ENCODE assay signal across 11 mouse cellular contexts in genomic region chr3:58056191-58057063, GRCm38 (mm10).
DNase-seq lines count a peak whose midpoint lies in the region; ATAC-seq and TF ChIP-seq lines count a peak whose summit lies in the region.
"Had no signal": no experiment of that assay in that cellular context is flagged by ENCODE, and none has a peak within 500 bp of the region (broad histone marks: within the 10 kb centered on the region; RNA-seq: fewer than 3 reads in every experiment).

No protein-coding gene starts in this region.

- no peaks in the 10 kb centered on the region for H3K36me3 ChIP-seq in heart, adult 2 months (ENCODE audit: control insufficient read depth, insufficient read depth, low read length)
- no peaks in the 10 kb centered on the region for H3K36me3 ChIP-seq in midbrain, embryonic 11.5 days (ENCODE audit: control insufficient read depth, insufficient read depth, low read length)
- no peaks in the 10 kb centered on the region for H3K36me3 ChIP-seq in midbrain, embryonic 14.5 days (ENCODE audit: control insufficient read depth, insufficient read depth, low read length)
- H3K36me3 ChIP-seq in liver, embryonic 16.5 days (ENCODE audit: control insufficient read depth, insufficient read depth), result no peaks in the 10 kb centered on the region
- H3K36me3 ChIP-seq in stomach, postnatal 0 days (ENCODE audit: control insufficient read depth, insufficient read depth, low read length), result no peaks in the 10 kb centered on the region
- H3K36me3 ChIP-seq: embryonic facial prominence, embryonic 15.5 days; limb, embryonic 12.5 days had no signal

- H3K27me3 ChIP-seq in heart, adult 2 months (ENCODE audit: control insufficient read depth, insufficient read depth, low read length), result no peaks in the 10 kb centered on the region
- H3K27me3 ChIP-seq in midbrain, embryonic 11.5 days (ENCODE audit: control insufficient read depth, insufficient read depth, low read length), result no peaks in the 10 kb centered on the region
- H3K27me3 ChIP-seq in midbrain, embryonic 14.5 days (ENCODE audit: control insufficient read depth, insufficient read depth, low read length), result no peaks in the 10 kb centered on the region
- H3K27me3 ChIP-seq in liver, embryonic 16.5 days (ENCODE audit: control insufficient read depth, insufficient read depth, low read depth, low read length), result no peaks in the 10 kb centered on the region
- H3K27me3 ChIP-seq in stomach, postnatal 0 days (ENCODE audit: control insufficient read depth, insufficient read depth, low read length), result no peaks in the 10 kb centered on the region
- no peaks in the 10 kb centered on the region for H3K27me3 ChIP-seq in cerebellum, adult 2 months (ENCODE audit: control insufficient read depth, insufficient read depth, low read length)
- H3K27me3 ChIP-seq: embryonic facial prominence, embryonic 15.5 days; limb, embryonic 12.5 days had no signal

- ATAC-seq in midbrain, embryonic 11.5 days (ENCODE audit: low FRiP score), result no peak
- ATAC-seq in midbrain, embryonic 14.5 days (ENCODE audit: low FRiP score, low TSS enrichment), result no peak
- ATAC-seq in liver, embryonic 16.5 days (ENCODE audit: low read depth), result peak; percentile 98
- peak; percentile 71 for ATAC-seq in stomach, postnatal 0 days (ENCODE audit: low FRiP score, low TSS enrichment)
- no peak for ATAC-seq in activated CD4-positive, CD25-positive, alpha-beta regulatory T cell, adult 4 months

- H3K9ac ChIP-seq in heart, adult 2 months (ENCODE audit: low read depth, low read length), result no peak overlapping the region
- H3K9ac ChIP-seq in midbrain, embryonic 11.5 days (ENCODE audit: low read length), result no peak overlapping the region
- no peak overlapping the region for H3K9ac ChIP-seq in midbrain, embryonic 14.5 days (replicated peaks; ENCODE audit: low read length)
- H3K9ac ChIP-seq in liver, embryonic 16.5 days (ENCODE audit: low read depth, low read length), result no peak overlapping the region
- no peak overlapping the region for H3K9ac ChIP-seq in stomach, postnatal 0 days (ENCODE audit: low read length)
- H3K9ac ChIP-seq: embryonic facial prominence, embryonic 15.5 days; limb, embryonic 12.5 days had no signal

- H3K4me1 ChIP-seq in heart, adult 2 months (ENCODE audit: control insufficient read depth, insufficient read depth, low read length), result peaks cover 2% of the 10 kb centered on the region; the same call in 1 of the 2 replicates
- H3K4me1 ChIP-seq in midbrain, embryonic 11.5 days (ENCODE audit: control insufficient read depth, insufficient read depth, low read length), result no peaks in the 10 kb centered on the region
- no peaks in the 10 kb centered on the region for H3K4me1 ChIP-seq in midbrain, embryonic 14.5 days (ENCODE audit: control insufficient read depth, insufficient read depth, low read length)
- H3K4me1 ChIP-seq in liver, embryonic 16.5 days (ENCODE audit: control insufficient read depth, low read depth, low read length), result peaks cover 12% of the 10 kb centered on the region
- H3K4me1 ChIP-seq in stomach, postnatal 0 days (replicated peaks; ENCODE audit: control insufficient read depth, insufficient read depth), result no peaks in the 10 kb centered on the region
- H3K4me1 ChIP-seq in cerebellum, adult 2 months (ENCODE audit: control insufficient read depth, insufficient read depth, low read length), result no peaks in the 10 kb centered on the region
- H3K4me1 ChIP-seq: embryonic facial prominence, embryonic 15.5 days; limb, embryonic 12.5 days had no signal

- H3K9me3 ChIP-seq in midbrain, embryonic 11.5 days (ENCODE audit: control insufficient read depth, low read length), result no peaks in the 10 kb centered on the region
- no peaks in the 10 kb centered on the region for H3K9me3 ChIP-seq in midbrain, embryonic 14.5 days (ENCODE audit: control insufficient read depth, low read length)
- H3K9me3 ChIP-seq in liver, embryonic 16.5 days (replicated peaks; ENCODE audit: control insufficient read depth, low read length), result no peaks in the 10 kb centered on the region
- no peaks in the 10 kb centered on the region for H3K9me3 ChIP-seq in stomach, postnatal 0 days (ENCODE audit: control insufficient read depth, low read length)
- H3K9me3 ChIP-seq: embryonic facial prominence, embryonic 15.5 days; limb, embryonic 12.5 days had no signal

- TF ChIP-seq CTCF in heart, adult 2 months (IDR thresholded peaks at IDR 0.05), result no peak
- no peak for TF ChIP-seq CTCF in stomach, postnatal 0 days (IDR thresholded peaks at IDR 0.05; ENCODE audit: low read depth)
- TF ChIP-seq CTCF in cerebellum, adult 2 months (IDR thresholded peaks at IDR 0.05; ENCODE audit: borderline replicate concordance, insufficient read depth, low read depth, low read length), result no peak

- H3K27ac ChIP-seq in heart, adult 2 months, result no peak overlapping the region
- no peak overlapping the region for H3K27ac ChIP-seq in midbrain, embryonic 11.5 days (ENCODE audit: low read depth, low read length)
- H3K27ac ChIP-seq in midbrain, embryonic 14.5 days (replicated peaks; ENCODE audit: low read depth, low read length), result no peak overlapping the region
- peak overlapping the region; percentile 71; the same call in 1 of the 2 replicates for H3K27ac ChIP-seq in liver, embryonic 16.5 days (ENCODE audit: low read length)
- no peak overlapping the region for H3K27ac ChIP-seq in stomach, postnatal 0 days (replicated peaks)
- H3K27ac ChIP-seq in cerebellum, adult 2 months (ENCODE audit: insufficient read depth, low read length), result no peak overlapping the region
- H3K27ac ChIP-seq: embryonic facial prominence, embryonic 15.5 days; limb, embryonic 12.5 days had no signal

- no peak overlapping the region for H3K4me2 ChIP-seq in midbrain, embryonic 11.5 days
- H3K4me2 ChIP-seq in midbrain, embryonic 14.5 days (ENCODE audit: low read length), result no peak overlapping the region
- H3K4me2 ChIP-seq in liver, embryonic 16.5 days (ENCODE audit: low read depth, low read length), result peak overlapping the region; percentile 36
- H3K4me2 ChIP-seq in stomach, postnatal 0 days (replicated peaks; ENCODE audit: low read depth), result no peak overlapping the region
- H3K4me2 ChIP-seq: embryonic facial prominence, embryonic 15.5 days; limb, embryonic 12.5 days had no signal

- no peak overlapping the region for H3K4me3 ChIP-seq in heart, adult 2 months
- H3K4me3 ChIP-seq in midbrain, embryonic 11.5 days (ENCODE audit: low read depth, low read length), result no peak overlapping the region
- H3K4me3 ChIP-seq in midbrain, embryonic 14.5 days (replicated peaks; ENCODE audit: low read depth, low read length), result no peak overlapping the region
- no peak overlapping the region for H3K4me3 ChIP-seq in liver, embryonic 16.5 days (ENCODE audit: low read depth, low read length)
- H3K4me3 ChIP-seq in stomach, postnatal 0 days (ENCODE audit: low read depth, low read length), result no peak overlapping the region
- no peak overlapping the region for H3K4me3 ChIP-seq in cerebellum, adult 2 months (replicated peaks; ENCODE audit: insufficient read depth, low read depth, low read length)
- H3K4me3 ChIP-seq: embryonic facial prominence, embryonic 15.5 days; limb, embryonic 12.5 days had no signal

- intact Hi-C loops in heart, adult 2 months (cut with DNase I), result no loop called here

- TF ChIP-seq EP300 in heart, adult 2 months (IDR thresholded peaks at IDR 0.05; ENCODE audit: insufficient read depth, low read depth, low read length), result no peak
- no peak for TF ChIP-seq EP300 in stomach, postnatal 0 days (optimal IDR thresholded peaks at IDR 0.05)

- peak; percentile 2 to 4 for DNase-seq in heart, adult 18-20 months
- DNase-seq in heart, adult 2 months, result no peak
- DNase-seq in midbrain, embryonic 11.5 days (ENCODE audit: low spot score, missing footprints), result peak; percentile 44
- no peak for DNase-seq in midbrain, embryonic 14.5 days
- DNase-seq in stomach, postnatal 0 days (ENCODE audit: low spot score), result peak; percentile 42
- DNase-seq in cerebellum, adult 2 months, result no peak
- DNase-seq: cerebellum, adult 11 months had no signal

- WGBS in heart, adult 2 months, result 38% methylated on average over 10 of the region's 10 CpGs
- 84% methylated on average over 10 of the region's 10 CpGs for WGBS in midbrain, embryonic 11.5 days
- 89% methylated on average over 10 of the region's 10 CpGs for WGBS in midbrain, embryonic 14.5 days
- 30% methylated on average over 10 of the region's 10 CpGs for WGBS in liver, embryonic 16.5 days (ENCODE audit: insufficient replicate concordance)
- 31% methylated on average over 10 of the region's 10 CpGs for WGBS in stomach, postnatal 0 days
- 85% methylated on average over 10 of the region's 10 CpGs for WGBS in cerebellum, adult 2 months

- no peaks in the 10 kb centered on the region for H3K79me2 ChIP-seq in heart, adult 2 months (replicated peaks; ENCODE audit: control insufficient read depth, insufficient read depth, low read length)

- TF ChIP-seq POLR2A in heart, adult 2 months (IDR thresholded peaks at IDR 0.05; ENCODE audit: insufficient read depth, low read depth, low read length), result no peak
- no peak for TF ChIP-seq POLR2A in cerebellum, adult 2 months (IDR thresholded peaks at IDR 0.05; ENCODE audit: borderline replicate concordance, insufficient read depth, low read length)

Comparison
In these comparisons a context has a peak if more than half of its experiments do, and no peak if none do; other contexts are left out.
1. DNase-seq: peak in heart, adult 18-20 months (2 of 2), midbrain, embryonic 11.5 days (single experiment) and stomach, postnatal 0 days (single experiment); none in heart, adult 2 months (0 of 2), midbrain, embryonic 14.5 days (single experiment) and cerebellum, adult 2 months (0 of 2).
2. ATAC-seq: peak in liver, embryonic 16.5 days (single experiment) and stomach, postnatal 0 days (single experiment); none in midbrain, embryonic 11.5 days (single experiment), midbrain, embryonic 14.5 days (single experiment) and activated CD4-positive, CD25-positive, alpha-beta regulatory T cell, adult 4 months (single experiment).